Mouse (Mus musculus) G1E (cell line): ENCODE measurements at regions not wholly inside any gene's neighbourhood (a gene's known extent, or its start where the extent isn't known, plus 50 kb on each side); places are given as distances from the start of the nearest gene placed in this dataset.

Experiments used
- CTCF ChIP-seq: IDR thresholded peaks from 2 replicates; pipeline ENCODE4 v1.5.1; 2012; ENCODE audit warnings: low read depth, low read length, inconsistent platforms, mixed read lengths
- GATA1 ChIP-seq: IDR thresholded peaks from 2 replicates; pipeline ENCODE4 v1.6.1; 2012; ENCODE audit warnings: borderline replicate concordance, low read length, inconsistent platforms, mixed read lengths
- GATA2 ChIP-seq: IDR thresholded peaks from 2 replicates; pipeline ENCODE4 v1.6.1; 2012; ENCODE audit warnings: low read depth, low read length, inconsistent platforms, borderline replicate concordance
- POLR2AphosphoS5 ChIP-seq: IDR thresholded peaks from 2 replicates; pipeline ENCODE4 v1.6.1; 2012; ENCODE audit warnings: low read depth, low read length, inconsistent platforms; ENCODE audit not compliant: insufficient replicate concordance

- TF ChIP-seq CTCF (no peak), GATA2 (no peak), POLR2AphosphoS5 (no peak), GATA1 (no peak)
Observed at GRCm38 (mm10) chr13:3749646-3750045, 54.5 kb downstream of the Calml3 start.
